Mouse (Mus musculus) testis, adult 2 months (tissue): Measurements from ENCODE around the gene Nr3c2.

Source experiments
- CTCF ChIP-seq: fragments of 200-500 bp; IDR thresholded peaks from 2 replicates; pipeline ENCODE4 v1.5.1; 2012; ENCODE audit warnings: low read depth, mild to moderate bottlenecking, inconsistent platforms, low read length, moderate library complexity; ENCODE audit not compliant: control insufficient read depth, insufficient read depth, insufficient replicate concordance
- POLR2A ChIP-seq: fragments of 200-500 bp; IDR thresholded peaks from 2 replicates; pipeline ENCODE4 v1.6.1; 2012; ENCODE audit warnings: low read depth, mild to moderate bottlenecking, inconsistent platforms, low read length, moderate library complexity; ENCODE audit not compliant: control insufficient read depth

GRCm38 (mm10) chr8:77120810-77121570 lies 221.7 kb downstream of the Nr3c2 start:
- TF ChIP-seq CTCF (no peak), POLR2A (no peak)
